Mouse (Mus musculus) embryonic fibroblast, embryonic 13.5 days (primary cell): ENCODE results near the gene Hspbp1.

Source experiments
- CTCF ChIP-seq: IDR thresholded peaks from 2 replicates; pipeline ENCODE4 v1.5.1; 2011; ENCODE audit warnings: mild to moderate bottlenecking, control low read depth, low read length, moderate library complexity, borderline replicate concordance; ENCODE audit not compliant: insufficient read depth
- POLR2A ChIP-seq: IDR thresholded peaks from 2 replicates; pipeline ENCODE4 v1.6.1; 2011; ENCODE audit warnings: low read depth, mild to moderate bottlenecking, control low read depth, low read length, moderate library complexity

DNA sequence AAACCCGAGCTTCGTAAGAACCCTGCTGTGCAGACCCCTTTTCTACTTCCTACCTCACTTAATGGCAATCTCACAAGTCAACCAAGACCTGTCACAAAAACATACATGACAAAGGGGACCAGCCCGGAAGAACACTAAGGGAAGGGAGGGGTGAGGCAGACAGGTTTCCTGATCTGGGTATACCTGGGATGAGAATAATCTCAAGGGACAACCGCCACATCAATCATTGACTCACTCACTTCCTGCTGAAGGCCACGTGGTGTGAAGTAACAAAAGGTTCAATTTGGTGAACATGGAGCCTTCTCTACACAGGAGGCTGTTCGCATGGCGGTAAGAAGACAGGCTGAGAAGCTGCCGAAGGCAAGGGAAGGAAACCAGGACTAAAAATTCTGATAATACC, 33.3 kb downstream of the Hspbp1 start:
- TF ChIP-seq CTCF: no peak
- no peak for TF ChIP-seq POLR2A
